Mouse (Mus musculus) kidney, adult 10 weeks (tissue): ENCODE data around the gene Ankrd10. TPM values are rescaled to one million over a fixed set of nuclear protein-coding genes. Genes with fewer than 3 reads are reported as not detected.

Experiments
- polyA plus RNA-seq: library from polyadenylated mRNA; stranded (reverse); fragments of 350-450 nt; fragmentation: Illumina TruSeq; extraction: RNeasy Lipid Tissue Mini Kit (QIAGEN cat#74804); gene quantifications from one replicate; pipeline ENCODE4 v1.2.3, GENCODE M21; 2014; ENCODE audit warnings: low read depth, low replicate concordance

Ankrd10 gene
- 23.2 TPM for polyA plus RNA-seq

GRCm38 (mm10) chr8:11635611-11636081, at the start of gene Ankrd10:
Ankrd10 (minus strand) TSS chr8:11635757.

Other genes starting within 250 kb of the Ankrd10 start
- 9.0 TPM for gene Rab20, start 157.0 kb downstream of the Ankrd10 start, polyA plus RNA-seq
- 13.5 TPM for gene Naxd, start 138.3 kb downstream of the Ankrd10 start, polyA plus RNA-seq
- gene Cars2, start 85.0 kb downstream of the Ankrd10 start, polyA plus RNA-seq: 10.3 TPM
- 22.4 TPM for gene Ing1, start 80.2 kb downstream of the Ankrd10 start, polyA plus RNA-seq
- not detected for gene 1700016D06Rik, start 65.3 kb upstream of the Ankrd10 start, polyA plus RNA-seq
- 19.1 TPM for gene Arhgef7, start 92.0 kb upstream of the Ankrd10 start, polyA plus RNA-seq
- gene Tex29, start 204.7 kb upstream of the Ankrd10 start, polyA plus RNA-seq: not detected